In the genomic region with DNA sequence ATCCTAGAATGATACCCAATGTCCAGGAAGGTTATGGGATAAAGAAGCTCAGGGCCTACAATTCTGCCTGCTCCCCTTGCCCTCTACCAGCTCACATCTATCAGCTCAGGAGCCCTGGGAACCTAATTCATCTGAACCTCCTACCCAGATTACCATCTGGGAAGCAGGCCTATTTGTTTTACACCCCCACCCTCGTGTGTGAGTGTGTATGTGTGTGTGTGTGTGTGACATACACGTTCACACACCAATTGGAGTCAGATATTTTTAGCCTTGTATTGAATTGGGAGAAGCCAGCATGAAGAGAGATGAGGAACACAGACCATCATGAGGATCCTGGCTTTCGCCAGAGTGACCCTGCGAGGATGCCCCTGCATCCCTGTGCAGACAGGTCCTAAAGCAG, we compare ENCODE assay signal across 18 mouse cellular contexts.
"Had no signal": no experiment of that assay in that cellular context is flagged by ENCODE, and none has a peak within 500 bp of the region (broad histone marks: within the 10 kb centered on the region; RNA-seq: fewer than 3 reads in every experiment).

No protein-coding gene starts in this region.

- H3K27ac ChIP-seq: midbrain, embryonic 10.5 days; neural tube, embryonic 12.5 days had no signal

- H3K9ac ChIP-seq: lung, embryonic 14.5 days; midbrain, embryonic 12.5 days; neural tube, embryonic 12.5 days had no signal

- H3K4me2 ChIP-seq: lung, embryonic 14.5 days; midbrain, embryonic 12.5 days; neural tube, embryonic 12.5 days had no signal

- DNase-seq: lung, adult 18-20 months; lung, embryonic 14.5 days; lung, postnatal 10 days; lung, postnatal 4 days; midbrain, embryonic 14.5 days; retina, postnatal 1 day; right cerebral cortex, adult 18-20 months; right cerebral cortex, postnatal 25 days; right cerebral cortex, postnatal 4 days; spleen, adult 18-20 months; thymus, adult 18-20 months; thymus, postnatal 14 days; thymus, postnatal 36 days had no signal

- ATAC-seq: midbrain, embryonic 16.5 days had no signal

- H3K4me3 ChIP-seq: midbrain, embryonic 10.5 days; midbrain, embryonic 12.5 days; myocyte; neural tube, embryonic 12.5 days had no signal

- H3K9me3 ChIP-seq: midbrain, embryonic 10.5 days; midbrain, embryonic 12.5 days; neural tube, embryonic 12.5 days had no signal

- H3K27me3 ChIP-seq: midbrain, embryonic 12.5 days; neural tube, embryonic 12.5 days had no signal

- H3K36me3 ChIP-seq: midbrain, embryonic 10.5 days; midbrain, embryonic 12.5 days; neural tube, embryonic 12.5 days had no signal
